Mouse (Mus musculus): ENCODE data around the gene Zfp970. TPM values are rescaled to one million over a fixed set of nuclear protein-coding genes. Genes with fewer than 3 reads are reported as not detected.
A peak's percentile ranks its signal among the peaks of the same experiment; 100 is the strongest.
"Not testable (repeated sequence)": the region's sequence is repeated elsewhere in the genome, so short reads cannot be mapped to it uniquely, and the experiment has no call there.

The Zfp970 gene
- polyA plus RNA-seq (2015; fragmentation: Nextera tagmentation; extraction: Ambion mirVana) = 14.4 and 14.8 TPM in 2 replicates

- Histone ChIP-seq H3K4me3 (replicated peaks) (peak within 1 kb of the TSS; percentile 44), H3K4me2 (peak within 1 kb of the TSS; percentile 49)
- H3K4me1 ChIP-seq; H3K36me3 ChIP-seq; H3K27ac ChIP-seq; ATAC-seq (ENCODE audit: insufficient read depth, low FRiP score, low read depth); H3K9me3 ChIP-seq; H3K9ac ChIP-seq; H3K27me3 ChIP-seq (replicated peaks): not testable (repeated sequence)
- WGBS = 2% methylated on average over 8 of the region's 9 CpGs
These were observed at the start of gene Zfp970 for GRCm38 (mm10) chr2:177464676-177465075. Zfp970 (plus strand) TSS chr2:177464733.

- H3K9ac ChIP-seq; H3K4me1 ChIP-seq; ATAC-seq (ENCODE audit: insufficient read depth, low FRiP score, low read depth); H3K27me3 ChIP-seq (replicated peaks); H3K27ac ChIP-seq; H3K36me3 ChIP-seq; H3K4me3 ChIP-seq (replicated peaks); H3K4me2 ChIP-seq; H3K9me3 ChIP-seq: not testable (repeated sequence)
These were observed 3.7 kb downstream of the Zfp970 start for GRCm38 (mm10) chr2:177468222-177468621.

- not testable (repeated sequence) for H3K4me2 ChIP-seq; ATAC-seq (ENCODE audit: insufficient read depth, low FRiP score, low read depth); H3K36me3 ChIP-seq; H3K4me3 ChIP-seq (replicated peaks); H3K27ac ChIP-seq; H3K9ac ChIP-seq; H3K27me3 ChIP-seq (replicated peaks); H3K9me3 ChIP-seq; H3K4me1 ChIP-seq
- WGBS = 78% methylated on average over 7 of the region's 10 CpGs
These were observed 7.7 kb downstream of the Zfp970 start for GRCm38 (mm10) chr2:177472261-177472660.

- H3K9me3 ChIP-seq; H3K27me3 ChIP-seq (replicated peaks); H3K4me2 ChIP-seq; H3K36me3 ChIP-seq; H3K4me3 ChIP-seq (replicated peaks); ATAC-seq (ENCODE audit: insufficient read depth, low FRiP score, low read depth); H3K9ac ChIP-seq; H3K4me1 ChIP-seq; H3K27ac ChIP-seq: not testable (repeated sequence)
- 100% methylated on average over 1 of the region's 1 CpGs for WGBS
These were observed 17.4 kb downstream of the Zfp970 start for GRCm38 (mm10) chr2:177481971-177482370.

- not testable (repeated sequence) for H3K9me3 ChIP-seq; H3K4me2 ChIP-seq; ATAC-seq (ENCODE audit: insufficient read depth, low FRiP score, low read depth); H3K27me3 ChIP-seq (replicated peaks); H3K9ac ChIP-seq; H3K4me3 ChIP-seq (replicated peaks); H3K4me1 ChIP-seq; H3K36me3 ChIP-seq; H3K27ac ChIP-seq
- WGBS = 87% methylated on average over 11 of the region's 11 CpGs
These were observed 18.9 kb downstream of the Zfp970 start for GRCm38 (mm10) chr2:177483238-177483948.

- WGBS = 20% methylated on average over 7 of the region's 7 CpGs
- not testable (repeated sequence) for H3K9me3 ChIP-seq; H3K36me3 ChIP-seq; H3K27me3 ChIP-seq (replicated peaks); H3K4me1 ChIP-seq; H3K9ac ChIP-seq; ATAC-seq (ENCODE audit: insufficient read depth, low FRiP score, low read depth); H3K27ac ChIP-seq
- Histone ChIP-seq H3K4me2 (peak within 1 kb of the TSS; percentile 49), H3K4me3 (replicated peaks) (peak within 1 kb of the TSS; percentile 44)
These were observed 33.5 kb downstream of the Zfp970 start, which contains the start of gene Gm14403 for GRCm38 (mm10) chr2:177498067-177498466. Gm14403 (plus strand) TSS chr2:177498215.

- not testable (repeated sequence) for H3K9ac ChIP-seq; H3K27me3 ChIP-seq (replicated peaks); H3K36me3 ChIP-seq; H3K4me3 ChIP-seq (replicated peaks); H3K4me2 ChIP-seq; H3K27ac ChIP-seq; ATAC-seq (ENCODE audit: insufficient read depth, low FRiP score, low read depth); H3K9me3 ChIP-seq; H3K4me1 ChIP-seq
- 22% methylated on average over 1 of the region's 1 CpGs for WGBS
These were observed 34.6 kb downstream of the Zfp970 start for GRCm38 (mm10) chr2:177499182-177499581.

GRCm38 (mm10) chr2:177505211-177505719, 40.7 kb downstream of the Zfp970 start:
- H3K4me2 ChIP-seq; H3K9me3 ChIP-seq; ATAC-seq (ENCODE audit: insufficient read depth, low FRiP score, low read depth); H3K4me1 ChIP-seq; H3K27me3 ChIP-seq (replicated peaks); H3K4me3 ChIP-seq (replicated peaks); H3K27ac ChIP-seq; H3K9ac ChIP-seq; H3K36me3 ChIP-seq: not testable (repeated sequence)
- 91% methylated on average over 1 of the region's 1 CpGs for WGBS

GRCm38 (mm10) chr2:177511381-177511780, 46.8 kb downstream of the Zfp970 start:
- WGBS = 64% methylated on average over 4 of the region's 4 CpGs
- H3K9me3 ChIP-seq; ATAC-seq (ENCODE audit: insufficient read depth, low FRiP score, low read depth): not testable (repeated sequence)

GRCm38 (mm10) chr2:177511972-177512371, 47.4 kb downstream of the Zfp970 start:
- H3K4me3 ChIP-seq (replicated peaks); H3K9me3 ChIP-seq; H3K9ac ChIP-seq; H3K36me3 ChIP-seq; ATAC-seq (ENCODE audit: insufficient read depth, low FRiP score, low read depth); H3K4me2 ChIP-seq; H3K4me1 ChIP-seq; H3K27ac ChIP-seq; H3K27me3 ChIP-seq (replicated peaks): not testable (repeated sequence)
- WGBS = 88% methylated on average over 3 of the region's 3 CpGs

More at GRCm38 (mm10) chr2:177511381-177511780, 46.8 kb downstream of the Zfp970 start:
- H3K4me1 ChIP-seq; H3K9ac ChIP-seq; H3K4me3 ChIP-seq (replicated peaks); H3K27me3 ChIP-seq (replicated peaks); H3K4me2 ChIP-seq; H3K27ac ChIP-seq; H3K36me3 ChIP-seq: not testable (repeated sequence)

GRCm38 (mm10) chr2:177513991-177514479, 49.5 kb downstream of the Zfp970 start:
- ATAC-seq (ENCODE audit: insufficient read depth, low FRiP score, low read depth); H3K9me3 ChIP-seq; H3K4me3 ChIP-seq (replicated peaks); H3K4me1 ChIP-seq; H3K36me3 ChIP-seq; H3K4me2 ChIP-seq; H3K9ac ChIP-seq; H3K27ac ChIP-seq; H3K27me3 ChIP-seq (replicated peaks): not testable (repeated sequence)
- WGBS = 83% methylated on average over 4 of the region's 4 CpGs

GRCm38 (mm10) chr2:177517746-177518145, 53.2 kb downstream of the Zfp970 start:
- H3K4me2 ChIP-seq; H3K9me3 ChIP-seq; H3K27ac ChIP-seq; H3K36me3 ChIP-seq; H3K4me1 ChIP-seq; ATAC-seq (ENCODE audit: insufficient read depth, low FRiP score, low read depth); H3K9ac ChIP-seq; H3K27me3 ChIP-seq (replicated peaks); H3K4me3 ChIP-seq (replicated peaks): not testable (repeated sequence)
- WGBS = 81% methylated on average over 9 of the region's 9 CpGs
